Mouse (Mus musculus): Measurements from ENCODE around the gene Ctdnep1. TPM values are rescaled to one million over a fixed set of nuclear protein-coding genes. Genes with fewer than 3 reads are reported as not detected.

The Ctdnep1 gene
- polyA plus RNA-seq, 1 experiment from 2014 or later: 26.1 TPM

GRCm38 (mm10) chr11:69996161-69997061 lies 15.5 kb downstream of the Ctdnep1 start:
- Histone ChIP-seq H3K9me3 (replicated peaks; ENCODE audit: control insufficient read depth, low read length) (no peaks in the 10 kb centered on the region), H3K9ac (ENCODE audit: low read length) (peak overlapping the region; percentile 91), H3K27ac (ENCODE audit: low read depth, low read length) (peak overlapping the region; percentile 95), H3K36me3 (ENCODE audit: control insufficient read depth, insufficient read depth, low read length) (peaks cover 43% of the 10 kb centered on the region), H3K27me3 (replicated peaks; ENCODE audit: control insufficient read depth, insufficient read depth, low read length) (no peaks in the 10 kb centered on the region), H3K4me1 (ENCODE audit: control insufficient read depth, insufficient read depth, low read length) (peaks cover 21% of the 10 kb centered on the region), H3K4me3 (ENCODE audit: low read depth, low read length) (peak overlapping the region; percentile 96), H3K4me2 (ENCODE audit: low read length) (peak overlapping the region; percentile 61)
- DNase-seq (ENCODE audit: low spot score) (peak; percentile 53), ATAC-seq (peak; percentile 0; the same call in 1 of the 2 replicates)
- whole genome bisulfite sequencing: under 1% methylated on average over 64 of the region's 66 CpGs

GRCm38 (mm10) chr11:69997070-69997509 lies 16.1 kb downstream of the Ctdnep1 start:
- under 1% methylated on average over 33 of the region's 44 CpGs for WGBS
- H3K9me3 ChIP-seq (replicated peaks; ENCODE audit: control insufficient read depth, low read length): no peaks in the 10 kb centered on the region
- peak; percentile 18 for ATAC-seq

GRCm38 (mm10) chr11:69998567-69999491 lies 17.9 kb downstream of the Ctdnep1 start:
- WGBS: 92% methylated on average over 27 of the region's 27 CpGs
- ATAC-seq (no peak), DNase-seq (ENCODE audit: low spot score) (no peak)
- Histone ChIP-seq H3K4me2 (ENCODE audit: low read length) (no peak overlapping the region), H3K4me3 (ENCODE audit: low read depth, low read length) (0 out of 2 replicates have a peak overlapping the region, but pooled peaks have one; percentile 2), H3K9ac (ENCODE audit: low read length) (no peak overlapping the region), H3K36me3 (ENCODE audit: control insufficient read depth, insufficient read depth, low read length) (peaks cover 36% of the 10 kb centered on the region), H3K27ac (ENCODE audit: low read depth, low read length) (no peak overlapping the region), H3K9me3 (replicated peaks; ENCODE audit: control insufficient read depth, low read length) (no peaks in the 10 kb centered on the region), H3K4me1 (ENCODE audit: control insufficient read depth, insufficient read depth, low read length) (peaks cover 31% of the 10 kb centered on the region), H3K27me3 (replicated peaks; ENCODE audit: control insufficient read depth, insufficient read depth, low read length) (no peaks in the 10 kb centered on the region)

More at GRCm38 (mm10) chr11:69997070-69997509, 16.1 kb downstream of the Ctdnep1 start:
- Histone ChIP-seq H3K4me2 (ENCODE audit: low read length) (peak overlapping the region; percentile 61), H3K4me3 (ENCODE audit: low read depth, low read length) (peak overlapping the region; percentile 96), H3K27me3 (replicated peaks; ENCODE audit: control insufficient read depth, insufficient read depth, low read length) (no peaks in the 10 kb centered on the region), H3K36me3 (ENCODE audit: control insufficient read depth, insufficient read depth, low read length) (peaks cover 43% of the 10 kb centered on the region), H3K9ac (ENCODE audit: low read length) (peak overlapping the region; percentile 91), H3K4me1 (ENCODE audit: control insufficient read depth, insufficient read depth, low read length) (peaks cover 28% of the 10 kb centered on the region), H3K27ac (ENCODE audit: low read depth, low read length) (peak overlapping the region; percentile 95)
- DNase-seq (ENCODE audit: low spot score): peak; percentile 79

- H3K4me1 ChIP-seq (ENCODE audit: control insufficient read depth, insufficient read depth, low read length): peaks cover 31% of the 10 kb centered on the region
Measured at GRCm38 (mm10) chr11:69999666-70000065, 18.7 kb downstream of the Ctdnep1 start.

GRCm38 (mm10) chr11:70000396-70000898 lies 19.5 kb downstream of the Ctdnep1 start, which contains the start of gene Dvl2:
Gene Dvl2 (plus strand): TSS chr11:70000595.
- Histone ChIP-seq H3K27ac (ENCODE audit: low read depth, low read length) (peak within 1 kb of the TSS; percentile 94), H3K4me1 (ENCODE audit: control insufficient read depth, insufficient read depth, low read length) (peaks cover 29% of the 10 kb centered on the region), H3K36me3 (ENCODE audit: control insufficient read depth, insufficient read depth, low read length) (peaks cover 38% of the 10 kb centered on the region), H3K4me3 (ENCODE audit: low read depth, low read length) (peak within 1 kb of the TSS; percentile 66), H3K27me3 (replicated peaks; ENCODE audit: control insufficient read depth, insufficient read depth, low read length) (no peaks in the 10 kb centered on the region), H3K9me3 (replicated peaks; ENCODE audit: control insufficient read depth, low read length) (no peaks in the 10 kb centered on the region), H3K9ac (ENCODE audit: low read length) (peak within 1 kb of the TSS; percentile 82), H3K4me2 (ENCODE audit: low read length) (peak within 1 kb of the TSS; percentile 85)
- under 1% methylated on average over 44 of the region's 48 CpGs for WGBS
- peak; percentile 98 for DNase-seq (ENCODE audit: low spot score)
- ATAC-seq: peak; percentile 69

More at GRCm38 (mm10) chr11:69999666-70000065, 18.7 kb downstream of the Ctdnep1 start:
- H3K9ac ChIP-seq (ENCODE audit: low read length): no peak overlapping the region
- WGBS: 78% methylated on average over 8 of the region's 8 CpGs
- no peak overlapping the region for H3K4me2 ChIP-seq (ENCODE audit: low read length)
- ATAC-seq: no peak
- DNase-seq (ENCODE audit: low spot score): no peak
- no peaks in the 10 kb centered on the region for H3K9me3 ChIP-seq (replicated peaks; ENCODE audit: control insufficient read depth, low read length)
- no peak overlapping the region for H3K27ac ChIP-seq (ENCODE audit: low read depth, low read length)
- no peaks in the 10 kb centered on the region for H3K27me3 ChIP-seq (replicated peaks; ENCODE audit: control insufficient read depth, insufficient read depth, low read length)
- H3K36me3 ChIP-seq (ENCODE audit: control insufficient read depth, insufficient read depth, low read length): peaks cover 31% of the 10 kb centered on the region
- H3K4me3 ChIP-seq (ENCODE audit: low read depth, low read length): 0 out of 2 replicates have a peak overlapping the region, but pooled peaks have one; percentile 66

- peaks cover 45% of the 10 kb centered on the region for H3K36me3 ChIP-seq (ENCODE audit: control insufficient read depth, insufficient read depth, low read length)
- peak overlapping the region; percentile 85 for H3K4me2 ChIP-seq (ENCODE audit: low read length)
- DNase-seq (ENCODE audit: low spot score) (no peak), ATAC-seq (no peak)
- no peaks in the 10 kb centered on the region for H3K9me3 ChIP-seq (replicated peaks; ENCODE audit: control insufficient read depth, low read length)
- peaks cover 29% of the 10 kb centered on the region for H3K4me1 ChIP-seq (ENCODE audit: control insufficient read depth, insufficient read depth, low read length)
- 11% methylated on average over 8 of the region's 8 CpGs for WGBS
- no peaks in the 10 kb centered on the region for H3K27me3 ChIP-seq (replicated peaks; ENCODE audit: control insufficient read depth, insufficient read depth, low read length)
- H3K27ac ChIP-seq (ENCODE audit: low read depth, low read length): peak overlapping the region; percentile 94; the same call in 1 of the 2 replicates
- peak overlapping the region; percentile 82 for H3K9ac ChIP-seq (ENCODE audit: low read length)
- H3K4me3 ChIP-seq (ENCODE audit: low read depth, low read length): peak overlapping the region; percentile 66
Measured at GRCm38 (mm10) chr11:70001159-70001558, 20.2 kb downstream of the Ctdnep1 start.

- H3K27ac ChIP-seq (ENCODE audit: low read depth, low read length): no peak overlapping the region
- no peaks in the 10 kb centered on the region for H3K27me3 ChIP-seq (replicated peaks; ENCODE audit: control insufficient read depth, insufficient read depth, low read length)
- H3K9ac ChIP-seq (ENCODE audit: low read length): peak overlapping the region; percentile 82
- no peaks in the 10 kb centered on the region for H3K9me3 ChIP-seq (replicated peaks; ENCODE audit: control insufficient read depth, low read length)
- peak overlapping the region; percentile 66 for H3K4me3 ChIP-seq (ENCODE audit: low read depth, low read length)
- DNase-seq (ENCODE audit: low spot score) (peak; percentile 66), ATAC-seq (no peak)
- peaks cover 52% of the 10 kb centered on the region for H3K36me3 ChIP-seq (ENCODE audit: control insufficient read depth, insufficient read depth, low read length)
- peaks cover 29% of the 10 kb centered on the region for H3K4me1 ChIP-seq (ENCODE audit: control insufficient read depth, insufficient read depth, low read length)
- peak overlapping the region; percentile 85 for H3K4me2 ChIP-seq (ENCODE audit: low read length)
Measured at GRCm38 (mm10) chr11:70001865-70002264, 20.9 kb downstream of the Ctdnep1 start.

GRCm38 (mm10) chr11:70002471-70002870 lies 21.5 kb downstream of the Ctdnep1 start:
- ATAC-seq: no peak

More at GRCm38 (mm10) chr11:70002471-70002870, 21.5 kb downstream of the Ctdnep1 start:
- Histone ChIP-seq H3K4me1 (ENCODE audit: control insufficient read depth, insufficient read depth, low read length) (peaks cover 28% of the 10 kb centered on the region), H3K4me3 (ENCODE audit: low read depth, low read length) (0 out of 2 replicates have a peak overlapping the region, but pooled peaks have one; percentile 66), H3K27me3 (replicated peaks; ENCODE audit: control insufficient read depth, insufficient read depth, low read length) (no peaks in the 10 kb centered on the region), H3K9me3 (replicated peaks; ENCODE audit: control insufficient read depth, low read length) (no peaks in the 10 kb centered on the region), H3K36me3 (ENCODE audit: control insufficient read depth, insufficient read depth, low read length) (peaks cover 58% of the 10 kb centered on the region), H3K27ac (ENCODE audit: low read depth, low read length) (no peak overlapping the region), H3K9ac (ENCODE audit: low read length) (no peak overlapping the region), H3K4me2 (ENCODE audit: low read length) (peak overlapping the region; percentile 85)
- WGBS: 91% methylated on average over 2 of the region's 2 CpGs
- DNase-seq (ENCODE audit: low spot score): no peak

Data from forebrain, embryonic 14.5 days (tissue).